Mouse (Mus musculus) erythroblast, embryonic 14.5 days (primary cell): ENCODE measurements around the gene Tmx2.

Source experiments
- GATA1 ChIP-seq: IDR thresholded peaks from 2 replicates; pipeline ENCODE4 v1.6.1; 2012; ENCODE audit warnings: low read length, inconsistent platforms, mixed read lengths
- TAL1 ChIP-seq: IDR thresholded peaks from 3 replicates; pipeline ENCODE4 v1.6.1; 2012; ENCODE audit warnings: low read length, inconsistent platforms, mixed read lengths

DNA sequence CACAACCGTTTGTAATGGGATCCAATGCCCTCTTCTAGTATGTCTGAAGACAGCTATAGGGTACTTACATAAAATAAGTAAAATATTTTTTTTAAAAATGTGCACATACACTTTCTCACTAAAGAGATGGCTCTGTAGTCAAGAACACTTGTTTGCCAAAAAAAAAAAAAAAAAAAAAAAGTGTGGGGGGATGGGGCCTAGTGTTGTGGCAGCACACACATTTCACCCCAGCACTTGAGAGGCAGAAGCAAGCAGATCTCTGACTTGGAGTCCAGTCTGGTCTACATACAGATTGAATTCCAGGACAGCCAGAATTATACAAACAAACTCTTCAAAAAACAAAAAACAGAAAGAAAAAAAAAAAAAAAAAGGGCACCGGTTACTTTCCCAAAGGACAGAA, 41.8 kb upstream of the Tmx2 start:
- TF ChIP-seq TAL1 (no peak), GATA1 (no peak)
